13 mouse cellular contexts compared by ENCODE assay signal in genomic region chr15:24648938-24649337, GRCm38 (mm10).
DNase-seq lines count a peak whose midpoint lies in the region; ATAC-seq and TF ChIP-seq lines count a peak whose summit lies in the region.
"Had no signal": no experiment of that assay in that cellular context is flagged by ENCODE, and none has a peak within 500 bp of the region (broad histone marks: within the 10 kb centered on the region; RNA-seq: fewer than 3 reads in every experiment).

No protein-coding gene starts in this region.

- no peak overlapping the region for H3K9ac ChIP-seq in forebrain, embryonic 14.5 days (ENCODE audit: low read length)
- H3K9ac ChIP-seq in forebrain, embryonic 12.5 days, result no peak overlapping the region
- H3K9ac ChIP-seq in neural tube, embryonic 14.5 days (replicated peaks; ENCODE audit: low read depth, low read length), result no peak overlapping the region

- no peaks in the 10 kb centered on the region for H3K27me3 ChIP-seq in forebrain, embryonic 14.5 days (replicated peaks; ENCODE audit: control insufficient read depth, insufficient read depth, low read length)
- no peaks in the 10 kb centered on the region for H3K27me3 ChIP-seq in forebrain, embryonic 12.5 days
- H3K27me3 ChIP-seq in neural tube, embryonic 14.5 days (ENCODE audit: control insufficient read depth, insufficient read depth, low read length), result no peaks in the 10 kb centered on the region

- no peaks in the 10 kb centered on the region for H3K4me1 ChIP-seq in forebrain, embryonic 14.5 days (ENCODE audit: control insufficient read depth, insufficient read depth, low read length)
- no peaks in the 10 kb centered on the region for H3K4me1 ChIP-seq in forebrain, embryonic 12.5 days
- no peaks in the 10 kb centered on the region for H3K4me1 ChIP-seq in neural tube, embryonic 14.5 days (ENCODE audit: control insufficient read depth, insufficient read depth, low read length)

- DNase-seq in forebrain, embryonic 14.5 days (ENCODE audit: low spot score), result peak; percentile 63
- DNase-seq in layer of hippocampus, adult 2 months (ENCODE audit: low spot score in 2 of 2), result peak in 1 of 2 experiments; percentile 4
- DNase-seq in layer of hippocampus, postnatal 10 days (ENCODE audit: low spot score in 2 of 2), result no peak
- peak; percentile 75 for DNase-seq in brain, embryonic 14.5 days (ENCODE audit: low read depth)
- DNase-seq in ovary, postnatal 10 days (ENCODE audit: low spot score), result no peak
- DNase-seq in gastrocnemius, adult 2 months, result no peak
- DNase-seq: B cell, adult 2 months; cerebellum, adult 2 months; kidney, adult 9 months; lung, adult 2 months had no signal

- ATAC-seq in forebrain, embryonic 14.5 days, result peak; percentile 58; the same call in 1 of the 2 replicates
- ATAC-seq in forebrain, embryonic 12.5 days (ENCODE audit: low FRiP score), result no peak
- ATAC-seq in neural tube, embryonic 14.5 days (ENCODE audit: low read depth), result peak; percentile 78

- 85% methylated on average over 1 of the region's 1 CpGs for whole genome bisulfite sequencing in forebrain, embryonic 14.5 days
- 88% methylated on average over 1 of the region's 1 CpGs for WGBS in forebrain, embryonic 12.5 days
- WGBS in neural tube, embryonic 14.5 days, result 77% methylated on average over 1 of the region's 1 CpGs

- TF ChIP-seq POLR2A in brain, embryonic 14.5 days (IDR thresholded peaks at IDR 0.05; ENCODE audit: borderline replicate concordance, extremely low read depth, insufficient read depth, insufficient read length, poor library complexity, severe bottlenecking), result no peak

- H3K4me2 ChIP-seq in forebrain, embryonic 14.5 days (ENCODE audit: low read length), result no peak overlapping the region
- no peak overlapping the region for H3K4me2 ChIP-seq in forebrain, embryonic 12.5 days
- no peak overlapping the region for H3K4me2 ChIP-seq in neural tube, embryonic 14.5 days (ENCODE audit: low read depth, low read length)

- intact Hi-C loops in gastrocnemius, adult 2 months (cut with DNase I), result no loop called here

- H3K36me3 ChIP-seq in forebrain, embryonic 14.5 days (ENCODE audit: control insufficient read depth, insufficient read depth, low read length), result no peaks in the 10 kb centered on the region
- no peaks in the 10 kb centered on the region for H3K36me3 ChIP-seq in forebrain, embryonic 12.5 days (replicated peaks)
- H3K36me3 ChIP-seq in neural tube, embryonic 14.5 days (ENCODE audit: control insufficient read depth, insufficient read depth, low read length), result no peaks in the 10 kb centered on the region

- no peak overlapping the region for H3K4me3 ChIP-seq in forebrain, embryonic 14.5 days (ENCODE audit: low read depth, low read length)
- H3K4me3 ChIP-seq in forebrain, embryonic 12.5 days (replicated peaks), result no peak overlapping the region
- H3K4me3 ChIP-seq in layer of hippocampus, adult 2 months, result no peak overlapping the region
- H3K4me3 ChIP-seq in neural tube, embryonic 14.5 days (ENCODE audit: low read depth, low read length), result no peak overlapping the region
- H3K4me3 ChIP-seq in gastrocnemius, adult 2 months, result no peak overlapping the region

- H3K27ac ChIP-seq in forebrain, embryonic 14.5 days (ENCODE audit: low read depth, low read length), result no peak overlapping the region
- no peak overlapping the region for H3K27ac ChIP-seq in forebrain, embryonic 12.5 days
- H3K27ac ChIP-seq in layer of hippocampus, adult 2 months, result no peak overlapping the region
- H3K27ac ChIP-seq in neural tube, embryonic 14.5 days (ENCODE audit: low read depth, low read length), result no peak overlapping the region
- H3K27ac ChIP-seq in gastrocnemius, adult 2 months, result no peak overlapping the region
- H3K27ac ChIP-seq: macrophage had no signal

- no peaks in the 10 kb centered on the region for H3K9me3 ChIP-seq in forebrain, embryonic 14.5 days (replicated peaks; ENCODE audit: control insufficient read depth, low read length)
- no peaks in the 10 kb centered on the region for H3K9me3 ChIP-seq in forebrain, embryonic 12.5 days
- no peaks in the 10 kb centered on the region for H3K9me3 ChIP-seq in neural tube, embryonic 14.5 days (ENCODE audit: control insufficient read depth, low read length)

- TF ChIP-seq CTCF in layer of hippocampus, adult 2 months (conservative IDR thresholded peaks at IDR 0.05), result peak; percentile 71
- TF ChIP-seq CTCF in brain, embryonic 14.5 days (IDR thresholded peaks at IDR 0.05; ENCODE audit: borderline replicate concordance, extremely low read depth, insufficient read depth, insufficient read length), result no peak
- TF ChIP-seq CTCF in gastrocnemius, adult 2 months (IDR thresholded peaks at IDR 0.05), result no peak

Comparison
In these comparisons a context has a peak if more than half of its experiments do, and no peak if none do; other contexts are left out.
1. DNase-seq: peak in forebrain, embryonic 14.5 days (single experiment) and brain, embryonic 14.5 days (single experiment); none in layer of hippocampus, postnatal 10 days (0 of 2), ovary, postnatal 10 days (single experiment) and gastrocnemius, adult 2 months (single experiment).